Mouse (Mus musculus) kidney, postnatal 4 days (tissue): ENCODE results near the gene Gm15080.
"Not testable (repeated sequence)": the region's sequence is repeated elsewhere in the genome, so short reads cannot be mapped to it uniquely, and the experiment has no call there.

ENCODE experiments used
- DNase-seq, 2 experiments: peaks; one replicate each; pipeline ENCODE4 v3.0.0; 2021; ENCODE audit warnings: mixed read lengths in 2 of 2

The Gm15080 gene

DNA sequence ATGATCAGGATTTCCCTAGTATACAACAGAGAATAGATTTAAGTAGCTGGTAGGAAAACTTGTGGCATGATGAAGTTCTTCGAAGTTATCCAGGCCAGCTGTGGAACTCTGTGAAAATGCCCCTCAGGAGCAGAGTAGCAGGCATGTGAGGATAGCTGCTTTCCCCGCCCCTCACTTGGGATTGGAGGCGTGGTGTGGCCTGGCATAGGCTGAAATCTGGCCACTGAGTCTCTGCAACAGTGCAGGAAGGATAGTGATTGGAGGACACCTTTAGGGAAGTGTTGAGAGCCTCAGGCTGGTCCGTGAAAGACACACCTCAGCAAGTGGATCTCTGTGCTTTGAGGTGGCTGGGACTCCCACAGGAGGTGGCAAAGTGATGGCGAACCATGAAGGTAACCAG lies at the start of gene Gm15080:
Gm15080 (plus strand) TSS at position 301 of the 400 bp plus-strand sequence.
- DNase-seq: not testable (repeated sequence)
